12 mouse cellular contexts compared by ENCODE assay signal in genomic region chr4:129970861-129971260, GRCm38 (mm10).
"Had no signal": no experiment of that assay in that cellular context is flagged by ENCODE, and none has a peak within 500 bp of the region (broad histone marks: within the 10 kb centered on the region; RNA-seq: fewer than 3 reads in every experiment).

No protein-coding gene starts in this region.

- DNase-seq: left cerebral cortex, postnatal 4 days; liver; liver, embryonic 13.5 days; liver, postnatal 0 days; lung, adult 18-20 months; lung, adult 2 months; lung, embryonic 14.5 days; lung, postnatal 10 days; lung, postnatal 14 days; lung, postnatal 36 days; lung, postnatal 4 days; midbrain, embryonic 14.5 days had no signal
